Mouse (Mus musculus) midbrain, embryonic 14.5 days (tissue): Measurements from ENCODE around the gene Macrod1. TPM values are rescaled to one million over a fixed set of nuclear protein-coding genes. Genes with fewer than 3 reads are reported as not detected.

ENCODE experiments used
- ATAC-seq: fragments of 200-750 bp; cut with Nextera tagmentation; 2 replicates; pipeline ENCODE4 v1.8.0; 2017; ENCODE audit warnings: moderate number of reproducible peaks, moderate library complexity; ENCODE audit not compliant: low FRiP score, low TSS enrichment
- DNase-seq: peaks from one replicate; pipeline ENCODE4 v3.0.0-alpha.2; 2015
- H3K27ac ChIP-seq: fragments of 300-500 bp; sonication (generic); replicated peaks from 2 replicates; pipeline ENCODE4 v1.5.1; 2014; ENCODE audit warnings: mild to moderate bottlenecking, low read depth, low read length, moderate library complexity
- H3K27me3 ChIP-seq: fragments of 300-500 bp; sonication (generic); 2 replicates; pipeline ENCODE4 v1.6.1; 2014; ENCODE audit warnings: low read length, control low read depth, mixed read lengths; ENCODE audit not compliant: control insufficient read depth, insufficient read depth
- H3K36me3 ChIP-seq: fragments of 300-500 bp; sonication (generic); 2 replicates; pipeline ENCODE4 v1.6.1; 2014; ENCODE audit warnings: low read length, control low read depth; ENCODE audit not compliant: control insufficient read depth, insufficient read depth
- H3K4me1 ChIP-seq: fragments of 300-500 bp; sonication (generic); 2 replicates; pipeline ENCODE4 v1.6.1; 2014; ENCODE audit warnings: mild to moderate bottlenecking, antibody characterized with exemption, low read length, control low read depth; ENCODE audit not compliant: control insufficient read depth, insufficient read depth
- H3K4me2 ChIP-seq: fragments of 300-500 bp; sonication (generic); 2 replicates; pipeline ENCODE4 v1.6.1; 2014; ENCODE audit warnings: mild to moderate bottlenecking, low read length, moderate library complexity
- H3K4me3 ChIP-seq: fragments of 300-500 bp; sonication (generic); replicated peaks from 2 replicates; pipeline ENCODE4 v1.5.1; 2014; ENCODE audit warnings: low read depth, low read length
- H3K9ac ChIP-seq: fragments of 300-500 bp; sonication (generic); replicated peaks from 2 replicates; pipeline ENCODE4 v1.6.1; 2014; ENCODE audit warnings: mild to moderate bottlenecking, low read length, moderate library complexity
- H3K9me3 ChIP-seq: fragments of 300-500 bp; sonication (generic); 2 replicates; pipeline ENCODE4 v1.6.1; 2016; ENCODE audit warnings: low read length, control low read depth, mixed read lengths; ENCODE audit not compliant: control insufficient read depth
- WGBS: fragments of 180-500 bp; shearing (Covaris S2); extraction: QIAGEN DNeasy Blood & Tissue Kit; methylation state at CpG from one replicate; pipeline ENCODE4 v1.1.7; 2014; 5-methylcytosine and 5-hydroxymethylcytosine counted together
- polyA plus RNA-seq: library from polyadenylated mRNA; unstranded; fragments of >200 nt; fragmentation: Nextera tagmentation; extraction: Ambion mirVana; gene quantifications from 2 replicates; pipeline ENCODE4 v1.2.1, GENCODE M21; 2014

Gene Macrod1
- polyA plus RNA-seq, 1 experiment from 2014 or later = 3.4 TPM

DNA sequence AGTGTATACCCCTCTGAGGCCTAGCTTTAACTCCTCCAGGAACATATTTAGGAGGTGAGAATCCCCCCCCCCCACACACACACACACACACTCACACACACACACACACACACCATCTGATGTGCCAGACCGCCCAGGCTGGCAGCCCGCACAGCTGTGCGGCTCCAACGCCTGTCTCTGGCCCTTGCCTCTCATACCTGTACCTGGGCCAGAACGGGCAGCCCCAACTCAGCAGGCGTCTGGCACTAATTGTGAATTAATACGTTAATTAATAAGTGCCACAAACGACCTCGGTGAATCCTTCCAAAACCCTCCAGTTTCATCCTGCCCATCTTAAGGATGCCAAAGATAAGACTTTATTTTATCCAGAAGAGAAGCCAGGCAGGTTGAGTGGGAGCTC is 76.8 kb downstream of the Macrod1 start:
- H3K27ac ChIP-seq = no peak overlapping the region

DNA sequence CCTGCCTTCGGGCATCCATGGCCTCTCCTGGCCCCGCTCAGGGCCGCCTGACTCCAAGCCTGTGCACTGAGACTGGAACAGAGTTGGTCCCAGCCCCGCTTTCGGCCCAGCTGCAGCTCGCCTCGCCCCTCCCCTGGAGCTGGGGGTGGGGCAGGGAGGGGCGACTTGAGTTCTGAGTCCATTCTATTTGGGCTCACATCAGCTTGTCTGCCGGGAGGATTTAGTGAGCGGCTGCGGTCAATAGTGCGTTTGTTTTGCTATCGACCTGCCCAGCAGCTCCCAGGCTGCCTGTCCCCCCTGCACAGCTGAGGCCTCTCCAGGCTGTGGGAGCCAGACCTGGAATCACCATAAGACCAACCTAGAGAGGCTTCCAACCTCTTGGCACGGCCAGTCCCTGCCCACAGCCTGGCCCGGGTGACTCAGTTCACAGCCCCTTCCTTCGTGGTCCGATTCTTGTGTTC is 78.1 kb downstream of the Macrod1 start:
- DNase-seq = peak; percentile 71
- H3K4me2 ChIP-seq = peak overlapping the region; percentile 18; the same call in 1 of the 2 replicates
- no peaks in the 10 kb centered on the region for H3K27me3 ChIP-seq
- peak overlapping the region; percentile 67 for H3K27ac ChIP-seq
- peaks cover 67% of the 10 kb centered on the region for H3K4me1 ChIP-seq
- ATAC-seq = peak; percentile 62; the same call in 1 of the 2 replicates
- no peaks in the 10 kb centered on the region for H3K36me3 ChIP-seq
- peak overlapping the region; percentile 27; the same call in 1 of the 2 replicates for H3K9ac ChIP-seq
- WGBS = 7% methylated on average over 17 of the region's 17 CpGs
- no peak overlapping the region for H3K4me3 ChIP-seq
- H3K9me3 ChIP-seq = no peaks in the 10 kb centered on the region

More for the DNA sequence above, 76.8 kb downstream of the Macrod1 start:
- Histone ChIP-seq H3K4me3 (no peak overlapping the region), H3K9me3 (no peaks in the 10 kb centered on the region), H3K36me3 (no peaks in the 10 kb centered on the region), H3K27me3 (no peaks in the 10 kb centered on the region), H3K4me1 (peaks cover 68% of the 10 kb centered on the region), H3K9ac (no peak overlapping the region), H3K4me2 (no peak overlapping the region)
- WGBS = 78% methylated on average over 9 of the region's 9 CpGs
- no peak for DNase-seq
- no peak for ATAC-seq

DNA sequence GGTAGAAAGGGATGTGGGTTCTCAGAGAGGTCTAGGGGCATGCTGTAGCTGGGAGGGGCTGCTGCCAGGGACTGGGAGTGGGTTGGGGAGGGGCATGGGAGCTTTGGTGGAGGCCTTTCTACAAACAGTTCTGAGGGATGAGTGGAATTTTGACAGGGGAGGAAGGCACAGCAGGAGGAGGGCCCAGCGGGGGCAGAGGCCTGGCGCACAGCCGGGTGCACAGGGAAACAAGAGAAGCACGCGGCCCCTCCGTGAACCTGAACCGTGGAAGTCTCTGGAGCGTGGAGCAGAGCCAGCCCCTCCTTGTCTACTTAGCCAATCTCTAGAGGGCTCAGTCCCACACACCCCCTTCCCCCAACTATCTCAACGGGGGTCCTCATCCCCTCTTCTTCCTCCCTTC is 78.9 kb downstream of the Macrod1 start:
- peak; percentile 57 for ATAC-seq
- no peaks in the 10 kb centered on the region for H3K27me3 ChIP-seq
- no peaks in the 10 kb centered on the region for H3K36me3 ChIP-seq
- peak overlapping the region; percentile 67; the same call in 1 of the 2 replicates for H3K27ac ChIP-seq
- no peaks in the 10 kb centered on the region for H3K9me3 ChIP-seq
- no peak overlapping the region for H3K9ac ChIP-seq
- no peak overlapping the region for H3K4me2 ChIP-seq
- peak; percentile 65 for DNase-seq
- peaks cover 75% of the 10 kb centered on the region for H3K4me1 ChIP-seq
- H3K4me3 ChIP-seq = no peak overlapping the region
- 3% methylated on average over 9 of the region's 9 CpGs for WGBS

DNA sequence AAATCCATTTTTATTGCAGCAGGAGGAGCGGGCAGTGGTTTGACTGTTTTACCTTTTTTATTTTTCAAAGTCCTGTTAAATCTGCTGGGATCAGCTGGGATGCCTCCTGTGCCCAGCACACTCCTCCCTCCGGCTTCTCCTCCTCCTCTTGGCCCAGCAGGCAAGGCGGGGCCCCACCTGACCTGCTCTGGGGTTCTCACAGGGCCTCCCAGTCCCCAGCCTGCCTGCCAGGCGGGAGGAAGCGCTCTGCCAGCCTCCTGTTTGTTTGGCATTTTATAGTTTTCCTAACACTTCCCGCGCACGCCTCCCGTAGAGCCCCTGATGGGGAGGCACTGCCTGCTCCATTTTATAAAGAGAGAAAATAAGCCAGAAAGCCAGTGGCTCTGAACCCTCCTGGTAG is 79.4 kb downstream of the Macrod1 start:
- H3K36me3 ChIP-seq = no peaks in the 10 kb centered on the region
- H3K9me3 ChIP-seq = no peaks in the 10 kb centered on the region
- DNase-seq (peak; percentile 56), ATAC-seq (no peak)
- H3K9ac ChIP-seq = no peak overlapping the region
- peak overlapping the region; percentile 67; the same call in 1 of the 2 replicates for H3K27ac ChIP-seq
- H3K4me2 ChIP-seq = no peak overlapping the region
- H3K27me3 ChIP-seq = no peaks in the 10 kb centered on the region
- peaks cover 80% of the 10 kb centered on the region for H3K4me1 ChIP-seq
- 11% methylated on average over 9 of the region's 9 CpGs for WGBS
- no peak overlapping the region for H3K4me3 ChIP-seq

DNA sequence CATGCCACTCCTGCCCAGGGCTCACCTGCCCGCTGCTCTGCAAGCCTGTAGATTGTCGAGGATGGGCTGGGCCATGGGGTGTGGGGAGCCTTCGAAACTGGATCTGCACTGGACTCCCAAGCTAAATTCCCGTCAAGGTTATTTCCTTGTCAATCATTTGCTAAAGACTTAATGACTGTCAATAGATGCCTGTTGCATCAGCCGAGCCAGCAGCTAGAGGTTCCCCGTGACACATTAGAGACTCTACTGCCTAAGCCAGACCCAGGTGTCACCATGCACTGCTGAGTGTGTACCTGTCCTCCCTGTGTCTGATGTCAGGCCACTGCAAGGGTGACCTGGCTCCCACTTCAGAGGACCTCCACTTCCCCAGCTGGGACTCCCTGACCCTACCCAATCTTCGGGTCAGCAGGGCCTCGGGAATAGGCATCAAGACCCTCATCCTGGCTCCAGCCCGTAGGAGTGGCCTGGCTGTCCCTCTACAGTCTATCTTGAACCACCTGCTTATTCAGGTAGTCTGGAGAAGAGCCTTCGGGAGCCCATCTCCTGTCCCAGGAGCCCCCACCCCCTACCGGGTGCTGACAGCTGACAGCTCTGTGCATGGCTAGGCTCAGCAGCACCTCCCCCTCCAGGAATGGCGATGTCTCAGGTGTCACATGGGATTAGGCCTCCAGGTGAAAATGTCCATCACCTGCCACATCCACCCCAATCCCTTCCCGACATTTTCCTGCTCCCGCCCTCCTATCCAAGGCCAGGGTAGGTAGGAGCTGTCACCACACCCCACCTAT is 80.3 kb downstream of the Macrod1 start:
- DNase-seq (no peak), ATAC-seq (no peak)
- WGBS = 32% methylated on average over 14 of the region's 14 CpGs
- Histone ChIP-seq H3K27ac (no peak overlapping the region), H3K4me2 (no peak overlapping the region), H3K4me3 (no peak overlapping the region), H3K27me3 (no peaks in the 10 kb centered on the region), H3K36me3 (no peaks in the 10 kb centered on the region), H3K9ac (no peak overlapping the region), H3K9me3 (no peaks in the 10 kb centered on the region), H3K4me1 (peaks cover 89% of the 10 kb centered on the region)

DNA sequence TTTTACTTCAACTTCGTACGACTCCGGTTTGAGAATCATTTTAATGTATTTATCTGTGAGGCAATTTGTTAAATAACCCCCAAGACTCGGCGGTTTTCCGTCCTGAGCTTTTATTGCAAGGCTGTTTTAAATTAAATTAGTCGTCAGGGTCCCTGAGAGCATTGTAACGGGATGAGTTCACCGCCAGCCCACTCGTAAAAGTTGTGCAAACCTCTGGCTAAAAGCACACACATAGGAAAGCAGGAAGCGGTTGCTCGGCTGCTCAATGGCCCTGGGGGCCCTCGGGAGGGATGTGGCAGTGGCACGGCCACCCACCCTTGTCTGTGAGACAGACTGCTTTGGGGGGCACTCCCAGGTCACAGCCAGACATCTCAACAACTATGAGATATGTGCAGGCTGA is 81.7 kb downstream of the Macrod1 start:
- H3K4me3 ChIP-seq = no peak overlapping the region
- no peak overlapping the region for H3K4me2 ChIP-seq
- H3K36me3 ChIP-seq = no peaks in the 10 kb centered on the region
- 53% methylated on average over 14 of the region's 14 CpGs for WGBS
- peaks cover 93% of the 10 kb centered on the region for H3K4me1 ChIP-seq
- H3K27ac ChIP-seq = no peak overlapping the region
- no peak for ATAC-seq
- H3K27me3 ChIP-seq = no peaks in the 10 kb centered on the region
- DNase-seq = no peak
- no peaks in the 10 kb centered on the region for H3K9me3 ChIP-seq
- H3K9ac ChIP-seq = no peak overlapping the region

DNA sequence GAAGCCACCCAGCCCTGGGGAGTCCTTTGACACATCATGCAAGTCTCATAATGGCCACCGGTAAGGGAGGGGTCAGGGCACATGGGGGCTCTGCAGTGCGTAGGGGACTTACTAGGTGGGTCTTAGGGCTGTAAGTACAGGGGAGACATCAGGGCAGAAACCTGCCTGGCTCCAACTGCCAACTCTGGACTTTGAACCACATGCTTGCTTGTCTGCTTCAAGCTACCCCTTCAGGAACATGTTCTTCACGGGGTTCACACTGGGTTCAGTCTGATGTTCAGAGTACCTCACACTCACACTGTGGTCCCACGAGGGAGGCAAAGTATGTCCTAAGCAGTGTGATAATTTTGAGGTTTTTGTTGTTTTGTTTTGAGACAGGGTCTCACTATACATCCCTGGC is 82.7 kb downstream of the Macrod1 start:
- no peak for ATAC-seq

DNA sequence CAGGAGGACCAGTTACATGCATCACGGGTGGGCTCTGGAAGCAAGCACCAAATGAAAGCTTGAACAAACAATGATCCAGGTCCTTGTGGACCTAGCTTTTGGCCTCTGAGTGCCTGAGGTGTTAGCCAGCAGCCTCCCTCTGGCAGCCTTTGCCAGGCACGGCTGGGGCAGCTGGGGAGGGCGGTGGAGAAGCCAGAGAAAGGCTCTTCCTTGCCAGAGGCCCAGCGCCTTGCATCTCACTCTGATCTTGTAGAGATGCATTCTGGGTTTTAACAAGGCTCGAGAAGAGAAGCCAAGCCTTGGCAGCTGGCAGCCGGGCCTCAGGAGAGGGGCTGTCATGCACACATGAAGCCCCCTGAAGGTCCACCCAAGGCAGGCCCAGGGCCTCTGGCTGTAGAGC is 83.8 kb downstream of the Macrod1 start:
- ATAC-seq (no peak), DNase-seq (peak; percentile 69)
- Histone ChIP-seq H3K9me3 (no peaks in the 10 kb centered on the region), H3K4me2 (no peak overlapping the region), H3K4me1 (peaks cover 81% of the 10 kb centered on the region), H3K36me3 (no peaks in the 10 kb centered on the region), H3K27ac (peak overlapping the region; percentile 80), H3K9ac (peak overlapping the region; percentile 2; the same call in 1 of the 2 replicates), H3K27me3 (no peaks in the 10 kb centered on the region), H3K4me3 (no peak overlapping the region)
- 18% methylated on average over 6 of the region's 6 CpGs for WGBS

More for the DNA sequence above, 82.7 kb downstream of the Macrod1 start:
- peaks cover 92% of the 10 kb centered on the region for H3K4me1 ChIP-seq
- peak overlapping the region; percentile 27 for H3K27ac ChIP-seq
- H3K4me3 ChIP-seq = no peak overlapping the region
- no peaks in the 10 kb centered on the region for H3K27me3 ChIP-seq
- no peaks in the 10 kb centered on the region for H3K9me3 ChIP-seq
- H3K4me2 ChIP-seq = no peak overlapping the region
- WGBS = 63% methylated on average over 4 of the region's 4 CpGs
- no peak for DNase-seq
- H3K9ac ChIP-seq = no peak overlapping the region
- H3K36me3 ChIP-seq = no peaks in the 10 kb centered on the region
